Mouse (Mus musculus) stomach, postnatal 0 days (tissue): ENCODE results near the gene Top2b. TPM values are rescaled to one million over a fixed set of nuclear protein-coding genes. Genes with fewer than 3 reads are reported as not detected.

Experiments used
- ATAC-seq: fragments of 200-750 bp; cut with Nextera tagmentation; 2 replicates; pipeline ENCODE4 v1.8.0; 2017; ENCODE audit not compliant: low FRiP score, low TSS enrichment
- DNase-seq: peaks from one replicate; pipeline ENCODE4 v3.0.0-alpha.2; 2016; ENCODE audit warnings: low spot score
- H3K27ac ChIP-seq: fragments of 300-500 bp; sonication (generic); replicated peaks from 2 replicates; pipeline ENCODE4 v1.5.1; 2014; ENCODE audit warnings: mild to moderate bottlenecking, control low read depth
- H3K27me3 ChIP-seq: fragments of 300-500 bp; sonication (generic); 2 replicates; pipeline ENCODE4 v1.6.1; 2014; ENCODE audit warnings: low read length; ENCODE audit not compliant: control insufficient read depth, insufficient read depth
- H3K36me3 ChIP-seq: fragments of 300-500 bp; sonication (generic); 2 replicates; pipeline ENCODE4 v1.6.1; 2014; ENCODE audit warnings: low read length, mixed read lengths; ENCODE audit not compliant: control insufficient read depth, insufficient read depth
- H3K4me1 ChIP-seq: fragments of 300-500 bp; sonication (generic); replicated peaks from 2 replicates; pipeline ENCODE4 v1.6.1; 2014; ENCODE audit warnings: antibody characterized with exemption; ENCODE audit not compliant: control insufficient read depth, insufficient read depth
- H3K4me2 ChIP-seq: fragments of 300-500 bp; sonication (generic); replicated peaks from 2 replicates; pipeline ENCODE4 v1.6.1; 2014; ENCODE audit warnings: low read depth, mild to moderate bottlenecking, control low read depth, moderate library complexity
- H3K4me3 ChIP-seq: fragments of 300-500 bp; sonication (generic); 2 replicates; pipeline ENCODE4 v1.5.1; 2014; ENCODE audit warnings: low read depth, low read length, control low read depth
- H3K9ac ChIP-seq: fragments of 300-500 bp; sonication (generic); 2 replicates; pipeline ENCODE4 v1.6.1; 2014; ENCODE audit warnings: mild to moderate bottlenecking, low read length, control low read depth, mixed read lengths
- H3K9me3 ChIP-seq: fragments of 300-500 bp; sonication (generic); 2 replicates; pipeline ENCODE4 v1.6.1; 2016; ENCODE audit warnings: low read length; ENCODE audit not compliant: control insufficient read depth
- CTCF ChIP-seq: IDR thresholded peaks from 2 replicates; pipeline ENCODE4 v1.5.1; 2016; ENCODE audit warnings: antibody characterized with exemption, low read depth, mild to moderate bottlenecking, moderate library complexity
- EP300 ChIP-seq: optimal IDR thresholded peaks from 2 replicates; pipeline ENCODE3; 2016; ENCODE audit warnings: antibody characterized with exemption
- WGBS: fragments of 180-500 bp; shearing (Covaris S2); extraction: QIAGEN DNeasy Blood & Tissue Kit; methylation state at CpG from one replicate; pipeline ENCODE4 v1.1.7; 2014; 5-methylcytosine and 5-hydroxymethylcytosine counted together
- polyA plus RNA-seq: library from polyadenylated mRNA; unstranded; fragments of >200 nt; fragmentation: Nextera tagmentation; extraction: Ambion mirVana; gene quantifications from 2 replicates; pipeline ENCODE4 v1.2.1, GENCODE M21; 2015

Gene Top2b
- polyA plus RNA-seq, 1 experiment from 2014 or later: 18.6 TPM

- Histone ChIP-seq H3K4me1 (no peaks in the 10 kb centered on the region), H3K9me3 (no peaks in the 10 kb centered on the region), H3K4me3 (no peak overlapping the region), H3K9ac (no peak overlapping the region), H3K27me3 (no peaks in the 10 kb centered on the region), H3K27ac (no peak overlapping the region), H3K4me2 (no peak overlapping the region), H3K36me3 (0 out of 2 replicates have a peak, but pooled peaks cover 4% of the 10 kb centered on the region)
- no peak for ATAC-seq
- TF ChIP-seq EP300 (no peak), CTCF (no peak)
- WGBS: 78% methylated on average over 6 of the region's 6 CpGs
- no peak for DNase-seq
Observed at GRCm38 (mm10) chr14:16439385-16440126, 74.6 kb downstream of the Top2b start.

DNA sequence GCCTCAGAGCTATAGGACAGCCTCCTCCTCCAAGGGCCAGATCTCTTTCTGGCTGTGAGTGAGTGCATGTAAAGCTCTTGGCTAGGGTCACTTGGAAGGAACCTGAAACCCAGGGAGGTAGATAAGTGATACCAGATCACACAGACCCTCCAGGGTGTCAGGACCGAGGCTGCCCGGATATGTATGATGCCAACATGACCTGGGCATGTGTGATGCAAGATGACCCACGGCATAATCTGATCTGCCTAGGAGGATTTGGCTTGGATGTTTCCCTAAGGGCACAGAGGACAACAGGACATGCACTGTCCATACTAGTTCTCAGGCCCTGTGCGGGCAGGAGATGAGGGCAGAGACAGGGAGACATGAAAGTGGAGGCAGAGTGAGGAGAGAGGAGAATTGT is 79.9 kb downstream of the Top2b start:
- Histone ChIP-seq H3K4me1 (no peaks in the 10 kb centered on the region), H3K36me3 (no peaks in the 10 kb centered on the region), H3K9me3 (no peaks in the 10 kb centered on the region), H3K9ac (no peak overlapping the region), H3K27ac (no peak overlapping the region), H3K27me3 (no peaks in the 10 kb centered on the region), H3K4me2 (no peak overlapping the region), H3K4me3 (no peak overlapping the region)
- ATAC-seq: no peak
- WGBS: 79% methylated on average over 4 of the region's 4 CpGs
- no peak for TF ChIP-seq EP300
- TF ChIP-seq CTCF: no peak
- no peak for DNase-seq

DNA sequence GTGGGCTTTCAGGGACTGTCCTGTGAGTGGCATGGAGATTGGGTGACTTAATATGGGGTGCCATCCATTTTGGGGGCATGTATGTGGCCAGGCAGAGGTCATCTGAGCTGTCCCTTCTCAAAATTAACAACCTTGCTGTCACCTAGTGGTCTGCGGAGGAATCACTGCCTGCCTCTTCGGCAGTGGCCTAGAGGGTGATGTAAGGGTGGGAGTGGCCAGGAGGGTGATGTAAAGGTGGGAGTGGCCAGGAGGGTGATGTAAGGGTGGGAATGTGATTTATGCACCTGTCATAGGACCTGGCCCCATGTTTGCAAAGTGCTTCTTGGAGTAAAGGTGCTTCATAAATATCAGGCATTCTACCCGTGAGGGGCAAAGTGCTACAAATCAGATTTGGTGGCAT is 82.6 kb downstream of the Top2b start:
- 38% methylated on average over 3 of the region's 3 CpGs for whole genome bisulfite sequencing
- DNase-seq (peak; percentile 39), ATAC-seq (peak; percentile 79)
- Histone ChIP-seq H3K36me3 (no peaks in the 10 kb centered on the region), H3K9me3 (no peaks in the 10 kb centered on the region), H3K27ac (no peak overlapping the region), H3K4me2 (no peak overlapping the region), H3K4me1 (no peaks in the 10 kb centered on the region), H3K4me3 (no peak overlapping the region), H3K27me3 (no peaks in the 10 kb centered on the region), H3K9ac (no peak overlapping the region)
- TF ChIP-seq EP300 (no peak), CTCF (peak; percentile 63)

GRCm38 (mm10) chr14:16448269-16448987 is 83.4 kb downstream of the Top2b start:
- no peak for TF ChIP-seq CTCF
- no peak for TF ChIP-seq EP300
- WGBS: 44% methylated on average over 4 of the region's 4 CpGs
- no peak overlapping the region for H3K4me3 ChIP-seq
- H3K9me3 ChIP-seq: no peaks in the 10 kb centered on the region
- no peaks in the 10 kb centered on the region for H3K4me1 ChIP-seq
- DNase-seq (peak; percentile 34), ATAC-seq (peak; percentile 84)
- no peak overlapping the region for H3K27ac ChIP-seq
- H3K4me2 ChIP-seq: no peak overlapping the region
- no peaks in the 10 kb centered on the region for H3K36me3 ChIP-seq
- no peak overlapping the region for H3K9ac ChIP-seq
- no peaks in the 10 kb centered on the region for H3K27me3 ChIP-seq

GRCm38 (mm10) chr14:16478606-16479323 is 113.8 kb downstream of the Top2b start:
- no peak overlapping the region for H3K9ac ChIP-seq

More at GRCm38 (mm10) chr14:16478606-16479323, 113.8 kb downstream of the Top2b start:
- WGBS: 93% methylated on average over 1 of the region's 1 CpGs
- H3K27ac ChIP-seq: no peak overlapping the region
- H3K4me1 ChIP-seq: no peaks in the 10 kb centered on the region
- no peak for TF ChIP-seq EP300
- TF ChIP-seq CTCF: no peak
- H3K4me3 ChIP-seq: no peak overlapping the region
- no peak for ATAC-seq
- no peaks in the 10 kb centered on the region for H3K36me3 ChIP-seq
- no peaks in the 10 kb centered on the region for H3K27me3 ChIP-seq
- H3K9me3 ChIP-seq: no peaks in the 10 kb centered on the region
- H3K4me2 ChIP-seq: no peak overlapping the region
- no peak for DNase-seq
